Mouse (Mus musculus): Measurements from ENCODE around the gene Mad2l2. TPM values are rescaled to one million over a fixed set of nuclear protein-coding genes. Genes with fewer than 3 reads are reported as not detected.
"Not testable (repeated sequence)": the region's sequence is repeated elsewhere in the genome, so short reads cannot be mapped to it uniquely, and the experiment has no call there.

Gene Mad2l2
- total RNA-seq, 2 experiments from 2014 or later, result 11.2 to 13.1 TPM

GRCm38 (mm10) chr4:148107621-148108291, 22.4 kb upstream of the Mad2l2 start:
- DNase-seq (ENCODE audit: low spot score in 2 of 2), result no peak

- DNase-seq (ENCODE audit: low spot score in 2 of 2), result no peak
Observed at GRCm38 (mm10) chr4:148108565-148109100, 21.6 kb upstream of the Mad2l2 start.

- no peak for DNase-seq (ENCODE audit: low spot score in 2 of 2)
Observed at GRCm38 (mm10) chr4:148109215-148109614, 21.0 kb upstream of the Mad2l2 start.

GRCm38 (mm10) chr4:148112519-148112918, 17.7 kb upstream of the Mad2l2 start:
- DNase-seq (ENCODE audit: low spot score in 2 of 2), result no peak

- DNase-seq (ENCODE audit: low spot score in 2 of 2), result peak; percentile 79 to 82
Observed at GRCm38 (mm10) chr4:148114758-148115391, 15.3 kb upstream of the Mad2l2 start.

GRCm38 (mm10) chr4:148115467-148115866, 14.7 kb upstream of the Mad2l2 start:
- no peak for DNase-seq (ENCODE audit: low spot score in 2 of 2)

- no peak for DNase-seq (ENCODE audit: low spot score in 2 of 2)
Observed at GRCm38 (mm10) chr4:148116657-148117056, 13.5 kb upstream of the Mad2l2 start.

GRCm38 (mm10) chr4:148117392-148117791, 12.8 kb upstream of the Mad2l2 start:
- no peak for DNase-seq (ENCODE audit: low spot score in 2 of 2)

- DNase-seq (ENCODE audit: low spot score in 2 of 2), result not testable (repeated sequence)
Observed at GRCm38 (mm10) chr4:148119578-148119977, 10.6 kb upstream of the Mad2l2 start.

GRCm38 (mm10) chr4:148120555-148120954, 9.6 kb upstream of the Mad2l2 start:
- DNase-seq (ENCODE audit: low spot score in 2 of 2), result no peak

GRCm38 (mm10) chr4:148121362-148121761, 8.8 kb upstream of the Mad2l2 start:
- peak; percentile 69 to 75 for DNase-seq (ENCODE audit: low spot score in 2 of 2)

- DNase-seq (ENCODE audit: low spot score in 2 of 2), result no peak
Observed at GRCm38 (mm10) chr4:148121982-148122693, 8.0 kb upstream of the Mad2l2 start.

GRCm38 (mm10) chr4:148122694-148123066, 7.5 kb upstream of the Mad2l2 start:
- DNase-seq (ENCODE audit: low spot score in 2 of 2), result no peak

- DNase-seq (ENCODE audit: low spot score in 2 of 2), result no peak
Observed at GRCm38 (mm10) chr4:148128241-148128640, 1.9 kb upstream of the Mad2l2 start.

GRCm38 (mm10) chr4:148128672-148129071, 1.5 kb upstream of the Mad2l2 start:
- no peak for DNase-seq (ENCODE audit: low spot score in 2 of 2)

- no peak for DNase-seq (ENCODE audit: low spot score in 2 of 2)
Observed at GRCm38 (mm10) chr4:148130561-148131413, 603 bp downstream of the Mad2l2 start, which contains the start of gene Draxin. TSS of gene Draxin (minus strand) at chr4:148130698.

- no peak for DNase-seq (ENCODE audit: low spot score in 2 of 2)
Observed at GRCm38 (mm10) chr4:148131497-148132081, 1.4 kb downstream of the Mad2l2 start.

- DNase-seq (ENCODE audit: low spot score in 2 of 2), result no peak
Observed at GRCm38 (mm10) chr4:148134988-148135387, 4.8 kb downstream of the Mad2l2 start.

- no peak for DNase-seq (ENCODE audit: low spot score in 2 of 2)
Observed at GRCm38 (mm10) chr4:148137503-148137902, 7.3 kb downstream of the Mad2l2 start.

GRCm38 (mm10) chr4:148139767-148140097, 9.5 kb downstream of the Mad2l2 start:
- DNase-seq (ENCODE audit: low spot score in 2 of 2), result no peak

Measured in layer of hippocampus, adult 18-20 months (tissue).